Mouse (Mus musculus) spleen, adult 2 months (tissue): Measurements from ENCODE around the gene Tspan14.

Source experiments
- CTCF ChIP-seq: fragments of 200-500 bp; IDR thresholded peaks from 2 replicates; pipeline ENCODE4 v1.5.1; 2011; ENCODE audit warnings: mild to moderate bottlenecking, inconsistent platforms; ENCODE audit not compliant: insufficient read depth, insufficient read length, insufficient replicate concordance; ENCODE audit errors: extremely low read depth
- POLR2A ChIP-seq: fragments of 200-500 bp; IDR thresholded peaks from 2 replicates; pipeline ENCODE4 v1.6.1; 2011; ENCODE audit warnings: low read depth, low read length, inconsistent platforms

DNA sequence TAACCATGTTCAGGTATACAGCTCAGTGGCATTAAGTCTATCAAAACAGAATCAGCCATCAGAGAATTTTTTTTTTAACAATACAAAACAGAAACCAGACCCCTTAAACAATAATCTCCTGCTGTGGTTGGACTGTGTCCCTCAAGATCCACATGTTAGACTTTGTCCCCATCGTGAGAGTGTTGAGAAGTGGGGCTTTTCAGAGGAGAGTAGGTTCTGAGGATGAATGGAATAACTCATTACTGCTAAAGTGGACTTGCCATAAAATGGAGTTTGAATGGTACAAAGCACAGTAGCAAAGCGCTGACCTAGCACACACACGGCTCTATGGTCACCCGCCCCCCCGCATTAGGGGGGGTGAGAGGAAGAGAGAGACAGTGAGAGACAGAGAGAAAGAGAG lies 37.7 kb downstream of the Tspan14 start:
- no peak for TF ChIP-seq POLR2A
- TF ChIP-seq CTCF, result no peak
